Mouse (Mus musculus) megakaryocyte progenitor cell, adult 5-6 weeks (primary cell): ENCODE results near the gene Adam12. TPM values are rescaled to one million over a fixed set of nuclear protein-coding genes. Genes with fewer than 3 reads are reported as not detected.

Experiments used
- total RNA-seq, 2 experiments: library from RNA; stranded (forward) in 1 of 2; stranded (reverse) in 1 of 2; fragments of 157-497, 149-512 nt in 1 of 2; fragments of 200-1000 nt in 1 of 2; gene quantifications; 2 replicates each; pipeline versions ENCODE4 v1.2.3 to v1.2.4; 2015 to 2017

Adam12 gene
- total RNA-seq, 2 experiments from 2014 or later, result 0.02 to 0.12 TPM

Other genes starting within 250 kb of the Adam12 start
- gene D7Ertd443e, start 153.5 kb upstream of the Adam12 start, total RNA-seq (2015), result not detected in 2 replicates
- not detected in 2 replicates for gene D7Ertd443e, start 153.5 kb upstream of the Adam12 start, total RNA-seq (2017)